Mouse (Mus musculus) heart, embryonic 15.5 days (tissue): ENCODE results near the gene Psma6. TPM values are rescaled to one million over a fixed set of nuclear protein-coding genes. Genes with fewer than 3 reads are reported as not detected.

ENCODE experiments used
- ATAC-seq: fragments of 200-750 bp; cut with Nextera tagmentation; replicated peaks from 2 replicates; pipeline ENCODE4 v1.8.0; 2017; ENCODE audit warnings: low read depth, moderate TSS enrichment; ENCODE audit not compliant: insufficient number of reproducible peaks, insufficient read depth, low FRiP score
- H3K27ac ChIP-seq: fragments of 300-500 bp; sonication (generic); 2 replicates; pipeline ENCODE4 v1.5.1; 2015; ENCODE audit warnings: mild to moderate bottlenecking, inconsistent platforms
- H3K27me3 ChIP-seq: fragments of 300-500 bp; sonication (generic); 2 replicates; pipeline ENCODE4 v1.6.1; 2015; ENCODE audit warnings: inconsistent platforms
- H3K36me3 ChIP-seq: fragments of 300-500 bp; sonication (generic); 2 replicates; pipeline ENCODE4 v1.6.1; 2015; ENCODE audit warnings: mild to moderate bottlenecking, inconsistent platforms
- H3K4me1 ChIP-seq: fragments of 300-500 bp; sonication (generic); replicated peaks from 2 replicates; pipeline ENCODE4 v1.6.1; 2015; ENCODE audit warnings: inconsistent platforms
- H3K4me2 ChIP-seq: fragments of 300-500 bp; sonication (generic); 2 replicates; pipeline ENCODE4 v1.6.1; 2015; ENCODE audit warnings: inconsistent platforms, mild to moderate bottlenecking, moderate library complexity
- H3K4me3 ChIP-seq: fragments of 300-500 bp; sonication (generic); 2 replicates; pipeline ENCODE4 v1.5.1; 2015; ENCODE audit warnings: mild to moderate bottlenecking, inconsistent platforms
- H3K9ac ChIP-seq: fragments of 300-500 bp; sonication (generic); 2 replicates; pipeline ENCODE4 v1.6.1; 2015; ENCODE audit warnings: mild to moderate bottlenecking, inconsistent platforms
- H3K9me3 ChIP-seq: fragments of 300-500 bp; sonication (generic); replicated peaks from 2 replicates; pipeline ENCODE4 v1.6.1; 2016; ENCODE audit warnings: inconsistent platforms
- WGBS: fragments of 180-500 bp; shearing (Covaris S2); methylation state at CpG from one replicate; pipeline ENCODE4 v1.1.7; 2015; ENCODE audit warnings: mixed read lengths; 5-methylcytosine and 5-hydroxymethylcytosine counted together
- polyA plus RNA-seq: library from polyadenylated mRNA; unstranded; fragments of >200 nt; fragmentation: Nextera tagmentation; extraction: Ambion mirVana; gene quantifications from 2 replicates; pipeline ENCODE4 v1.2.1, GENCODE M21; 2015

Gene Psma6
- polyA plus RNA-seq, 1 experiment from 2014 or later, result 302 TPM

DNA sequence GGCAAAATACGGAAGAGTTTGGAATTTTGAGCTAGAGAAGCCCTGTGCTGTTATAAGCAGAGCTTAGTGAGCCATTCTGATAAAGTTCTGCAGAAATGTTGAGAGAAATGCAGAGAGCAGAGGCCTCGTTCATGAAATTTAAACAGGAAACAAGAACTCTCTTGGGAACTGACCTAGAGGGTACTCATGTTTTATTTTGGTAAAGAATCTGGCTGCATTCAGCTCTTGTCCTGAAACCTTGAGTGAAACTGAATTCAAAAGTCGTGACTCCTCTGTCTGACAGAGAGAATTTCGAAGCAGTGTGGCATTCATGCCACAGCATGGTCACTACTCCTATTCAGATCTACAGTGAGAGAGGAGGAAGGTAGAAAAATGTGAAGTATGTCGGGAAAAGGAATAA lies 68.8 kb downstream of the Psma6 start:
- ATAC-seq, result no peak
- Histone ChIP-seq H3K9ac (no peak overlapping the region), H3K27me3 (no peaks in the 10 kb centered on the region), H3K36me3 (no peaks in the 10 kb centered on the region), H3K27ac (peak overlapping the region; percentile 36), H3K4me2 (no peak overlapping the region), H3K9me3 (no peaks in the 10 kb centered on the region), H3K4me3 (no peak overlapping the region), H3K4me1 (peaks cover 8% of the 10 kb centered on the region)
- WGBS, result 49% methylated on average over 5 of the region's 5 CpGs

DNA sequence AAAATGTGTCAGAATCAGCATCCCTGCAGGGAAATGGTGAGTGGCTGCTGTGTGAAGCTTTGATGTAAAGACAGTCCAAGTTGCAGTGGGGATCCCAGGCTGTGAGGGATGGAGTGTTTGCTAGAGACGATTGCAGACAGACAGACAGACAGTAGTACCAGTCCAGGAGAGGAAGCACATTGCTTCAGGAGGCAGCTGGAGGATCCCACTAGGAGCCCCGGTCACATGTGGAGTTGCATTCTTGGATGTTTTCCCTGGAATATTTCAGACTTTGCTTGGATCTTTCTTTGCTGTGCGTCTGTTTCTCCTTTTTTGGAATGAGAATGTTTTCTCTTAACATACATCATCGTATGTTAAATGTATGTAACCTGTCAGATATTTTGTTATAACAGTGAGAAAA lies 69.9 kb downstream of the Psma6 start:
- H3K36me3 ChIP-seq, result no peaks in the 10 kb centered on the region
- H3K9ac ChIP-seq, result no peak overlapping the region
- no peaks in the 10 kb centered on the region for H3K27me3 ChIP-seq
- no peak overlapping the region for H3K27ac ChIP-seq
- H3K4me3 ChIP-seq, result no peak overlapping the region
- no peak overlapping the region for H3K4me2 ChIP-seq
- ATAC-seq, result no peak
- H3K4me1 ChIP-seq, result peaks cover 6% of the 10 kb centered on the region
- 53% methylated on average over 4 of the region's 4 CpGs for WGBS
- no peaks in the 10 kb centered on the region for H3K9me3 ChIP-seq

DNA sequence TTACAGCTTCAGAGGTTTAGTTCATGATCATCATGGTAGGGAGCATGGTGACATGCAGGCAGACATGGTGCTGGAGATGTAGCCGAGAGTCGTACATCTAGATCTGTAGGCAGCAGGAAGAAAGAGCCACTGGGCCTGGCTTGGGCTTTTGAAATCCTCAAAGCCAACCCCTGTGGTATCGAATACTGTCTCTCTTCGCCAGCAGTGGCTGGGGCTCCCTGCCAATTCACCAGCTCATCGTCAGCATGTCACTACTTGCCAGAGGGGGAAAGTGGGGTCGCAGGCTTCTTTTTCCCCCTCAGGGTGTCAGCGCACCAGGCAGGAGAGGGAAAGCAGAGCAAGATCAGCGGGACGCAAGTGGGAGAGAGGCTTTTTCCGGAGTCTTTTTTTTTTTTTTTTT lies 71.2 kb downstream of the Psma6 start:
- H3K9ac ChIP-seq, result no peak overlapping the region
- H3K9me3 ChIP-seq, result no peaks in the 10 kb centered on the region
- no peak overlapping the region for H3K4me2 ChIP-seq
- no peak overlapping the region for H3K27ac ChIP-seq
- no peaks in the 10 kb centered on the region for H3K36me3 ChIP-seq
- WGBS, result 74% methylated on average over 10 of the region's 10 CpGs
- no peak overlapping the region for H3K4me3 ChIP-seq
- ATAC-seq, result no peak
- H3K4me1 ChIP-seq, result peaks cover 4% of the 10 kb centered on the region
- H3K27me3 ChIP-seq, result no peaks in the 10 kb centered on the region

DNA sequence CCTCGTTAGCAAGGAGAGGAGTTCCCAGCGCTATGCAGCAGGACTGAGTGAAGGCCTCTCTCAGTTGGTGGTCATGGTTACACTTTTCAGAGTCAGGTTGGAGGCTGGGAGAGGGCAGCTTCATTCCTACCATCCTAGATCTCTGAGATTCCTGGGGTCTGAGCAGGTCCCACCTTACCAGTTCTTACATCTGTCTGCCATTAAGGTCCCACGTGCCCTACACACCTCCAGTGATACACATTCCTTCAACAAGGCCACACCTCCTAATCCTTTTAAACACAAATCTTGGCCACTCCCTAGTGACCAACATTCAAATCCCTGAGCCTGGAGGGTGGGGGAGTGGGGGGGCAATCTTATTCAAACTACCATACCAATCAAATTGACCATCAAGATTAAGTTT lies 72.1 kb downstream of the Psma6 start:
- ATAC-seq, result no peak
- WGBS, result 75% methylated on average over 3 of the region's 3 CpGs
- Histone ChIP-seq H3K4me3 (no peak overlapping the region), H3K27me3 (no peaks in the 10 kb centered on the region), H3K36me3 (no peaks in the 10 kb centered on the region), H3K9me3 (no peaks in the 10 kb centered on the region), H3K9ac (no peak overlapping the region), H3K27ac (no peak overlapping the region), H3K4me1 (peaks cover 5% of the 10 kb centered on the region; the same call in 1 of the 2 replicates), H3K4me2 (no peak overlapping the region)

DNA sequence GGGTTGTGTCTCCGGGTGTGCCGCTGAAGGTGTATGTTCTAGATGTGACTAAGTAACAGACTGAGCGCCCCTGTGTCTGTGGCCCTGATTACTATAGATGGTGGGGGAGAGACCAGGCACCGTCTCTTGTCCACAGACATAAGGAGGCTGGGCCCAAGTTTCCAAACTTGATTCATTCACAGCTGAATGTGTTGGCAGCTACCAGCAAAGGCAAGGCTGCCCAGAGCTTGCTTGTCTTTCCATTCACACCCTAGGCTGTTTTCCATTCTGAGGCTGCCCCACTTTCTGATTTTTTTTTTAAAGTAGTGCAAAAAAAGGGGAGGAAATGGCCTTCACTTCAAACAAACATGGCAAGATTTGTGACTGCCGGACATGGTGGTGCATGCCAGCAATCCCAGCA lies 72.9 kb downstream of the Psma6 start:
- no peak for ATAC-seq
- 77% methylated on average over 5 of the region's 5 CpGs for WGBS
- H3K9me3 ChIP-seq, result no peaks in the 10 kb centered on the region
- H3K9ac ChIP-seq, result no peak overlapping the region
- no peak overlapping the region for H3K4me2 ChIP-seq
- no peak overlapping the region for H3K4me3 ChIP-seq
- H3K4me1 ChIP-seq, result peaks cover 11% of the 10 kb centered on the region
- no peak overlapping the region for H3K27ac ChIP-seq
- no peaks in the 10 kb centered on the region for H3K36me3 ChIP-seq
- H3K27me3 ChIP-seq, result no peaks in the 10 kb centered on the region

DNA sequence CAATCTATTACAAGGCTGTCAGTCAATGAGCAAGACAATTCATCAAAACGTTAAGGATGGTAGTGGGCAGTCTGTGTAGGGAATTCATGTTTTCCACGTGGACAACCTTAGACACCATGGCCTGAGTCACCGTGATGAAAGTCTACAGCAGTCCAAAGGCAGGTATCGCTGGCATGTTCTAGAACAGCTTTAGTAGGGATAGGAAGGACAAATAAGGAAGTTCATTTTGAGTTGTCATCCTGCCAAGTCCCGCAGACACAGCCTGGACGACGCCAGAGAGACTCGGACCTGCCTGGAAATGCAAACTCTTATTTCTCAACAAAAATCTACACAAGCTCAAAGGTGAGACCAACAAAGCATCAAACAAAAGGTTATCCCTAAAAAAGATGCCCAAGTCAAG lies 75.7 kb downstream of the Psma6 start:
- Histone ChIP-seq H3K9me3 (no peaks in the 10 kb centered on the region), H3K27me3 (no peaks in the 10 kb centered on the region), H3K4me2 (no peak overlapping the region), H3K4me1 (peaks cover 24% of the 10 kb centered on the region), H3K9ac (no peak overlapping the region), H3K4me3 (no peak overlapping the region), H3K27ac (no peak overlapping the region), H3K36me3 (no peaks in the 10 kb centered on the region)
- ATAC-seq, result no peak
- WGBS, result 53% methylated on average over 8 of the region's 8 CpGs

DNA sequence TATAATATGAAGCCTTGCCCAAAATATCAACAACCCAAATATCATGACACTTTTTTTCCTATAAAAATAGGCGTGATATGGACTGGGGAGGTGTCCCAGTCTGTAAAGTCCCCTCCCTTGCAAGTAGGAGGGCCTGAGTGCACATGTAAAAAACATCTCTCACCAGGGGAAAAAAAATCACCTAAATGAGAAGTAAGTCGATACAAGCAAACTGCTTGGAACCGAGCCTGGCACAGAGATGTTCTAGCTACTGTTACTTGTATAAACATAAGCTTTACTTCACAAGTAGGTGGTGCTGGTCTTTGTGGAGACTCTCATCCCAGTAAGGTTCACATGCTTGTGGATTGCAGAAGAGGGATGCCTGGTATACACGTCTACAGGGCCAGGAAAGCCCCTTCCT lies 76.9 kb downstream of the Psma6 start:
- H3K4me3 ChIP-seq, result no peak overlapping the region
- H3K4me2 ChIP-seq, result no peak overlapping the region
- peak overlapping the region; percentile 44; the same call in 1 of the 2 replicates for H3K27ac ChIP-seq
- no peaks in the 10 kb centered on the region for H3K27me3 ChIP-seq
- peaks cover 34% of the 10 kb centered on the region for H3K4me1 ChIP-seq
- no peak for ATAC-seq
- WGBS, result 49% methylated on average over 4 of the region's 4 CpGs
- no peaks in the 10 kb centered on the region for H3K9me3 ChIP-seq
- H3K36me3 ChIP-seq, result no peaks in the 10 kb centered on the region
- H3K9ac ChIP-seq, result no peak overlapping the region

DNA sequence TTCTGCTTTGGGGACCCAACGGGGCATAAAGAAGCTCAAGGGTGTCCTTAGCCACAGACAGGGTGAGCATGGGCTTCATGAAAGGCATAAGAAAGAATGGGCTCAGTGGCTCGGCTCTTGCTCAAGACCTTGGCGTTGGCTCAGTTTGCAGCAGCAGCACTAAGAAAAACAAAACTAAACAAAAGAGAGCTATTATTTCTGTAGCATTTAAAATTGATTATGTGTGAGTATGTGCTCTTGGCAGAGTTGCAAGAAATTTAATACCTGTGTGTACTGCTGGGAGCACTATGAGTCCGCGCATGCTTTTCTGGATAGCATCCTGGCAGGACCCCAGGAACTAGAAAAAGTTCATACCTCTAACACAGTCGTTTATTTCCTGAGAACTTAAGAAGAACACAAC lies 77.7 kb downstream of the Psma6 start:
- Histone ChIP-seq H3K9me3 (no peaks in the 10 kb centered on the region), H3K27ac (peak overlapping the region; percentile 44; the same call in 1 of the 2 replicates), H3K4me3 (no peak overlapping the region), H3K36me3 (no peaks in the 10 kb centered on the region), H3K9ac (no peak overlapping the region), H3K27me3 (no peaks in the 10 kb centered on the region), H3K4me2 (no peak overlapping the region), H3K4me1 (peaks cover 41% of the 10 kb centered on the region)
- ATAC-seq, result no peak
- WGBS, result 63% methylated on average over 6 of the region's 6 CpGs

DNA sequence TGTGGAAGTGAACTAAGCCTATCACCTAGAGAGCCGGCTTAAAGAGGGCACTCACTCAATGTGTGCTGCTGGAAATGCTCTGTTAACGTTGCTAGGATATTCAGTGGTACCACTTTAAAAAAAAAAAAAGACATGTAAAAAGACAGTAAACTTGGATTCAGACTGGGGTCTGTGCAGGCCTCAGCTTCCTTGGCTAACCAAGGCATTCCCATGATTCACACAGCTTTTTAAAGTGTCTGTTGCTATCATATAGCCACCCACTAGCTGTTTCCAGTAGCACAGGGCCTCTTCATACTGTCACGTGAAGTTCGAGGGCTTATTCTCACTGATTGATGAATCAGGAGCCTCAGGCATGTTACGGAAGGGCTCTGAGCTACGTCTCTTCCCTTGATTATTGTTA lies 78.4 kb downstream of the Psma6 start:
- H3K36me3 ChIP-seq, result no peaks in the 10 kb centered on the region
- 0 out of 2 replicates have a peak overlapping the region, but pooled peaks have one; percentile 44 for H3K27ac ChIP-seq
- H3K9ac ChIP-seq, result no peak overlapping the region
- H3K4me3 ChIP-seq, result no peak overlapping the region
- H3K27me3 ChIP-seq, result no peaks in the 10 kb centered on the region
- no peaks in the 10 kb centered on the region for H3K9me3 ChIP-seq
- ATAC-seq, result no peak
- no peak overlapping the region for H3K4me2 ChIP-seq
- WGBS, result 63% methylated on average over 6 of the region's 6 CpGs
- peaks cover 45% of the 10 kb centered on the region for H3K4me1 ChIP-seq

DNA sequence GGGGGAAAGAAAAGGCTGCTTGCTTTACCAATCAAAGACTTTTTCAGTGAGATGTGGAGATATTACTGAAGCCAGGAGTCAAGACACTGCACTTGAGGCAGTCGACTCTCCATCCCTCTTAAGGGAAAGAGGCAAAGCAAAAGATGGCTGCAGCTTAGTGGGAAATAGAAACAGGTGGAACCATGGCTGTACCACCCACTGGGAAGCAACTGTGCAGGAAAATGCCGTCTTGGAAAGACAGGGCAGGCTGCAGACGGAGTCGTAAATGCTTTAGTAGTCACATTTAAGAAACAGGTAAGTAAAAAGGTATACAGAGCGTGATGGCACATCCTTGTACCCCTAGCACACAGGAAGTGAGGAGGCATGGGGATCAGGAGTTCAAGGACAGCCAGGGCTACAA lies 79.1 kb downstream of the Psma6 start:
- ATAC-seq, result no peak
- no peak overlapping the region for H3K9ac ChIP-seq
- peaks cover 49% of the 10 kb centered on the region for H3K4me1 ChIP-seq
- H3K27ac ChIP-seq, result no peak overlapping the region
- H3K4me3 ChIP-seq, result no peak overlapping the region
- WGBS, result 87% methylated on average over 5 of the region's 5 CpGs
- H3K36me3 ChIP-seq, result no peaks in the 10 kb centered on the region
- no peak overlapping the region for H3K4me2 ChIP-seq
- no peaks in the 10 kb centered on the region for H3K27me3 ChIP-seq
- no peaks in the 10 kb centered on the region for H3K9me3 ChIP-seq

DNA sequence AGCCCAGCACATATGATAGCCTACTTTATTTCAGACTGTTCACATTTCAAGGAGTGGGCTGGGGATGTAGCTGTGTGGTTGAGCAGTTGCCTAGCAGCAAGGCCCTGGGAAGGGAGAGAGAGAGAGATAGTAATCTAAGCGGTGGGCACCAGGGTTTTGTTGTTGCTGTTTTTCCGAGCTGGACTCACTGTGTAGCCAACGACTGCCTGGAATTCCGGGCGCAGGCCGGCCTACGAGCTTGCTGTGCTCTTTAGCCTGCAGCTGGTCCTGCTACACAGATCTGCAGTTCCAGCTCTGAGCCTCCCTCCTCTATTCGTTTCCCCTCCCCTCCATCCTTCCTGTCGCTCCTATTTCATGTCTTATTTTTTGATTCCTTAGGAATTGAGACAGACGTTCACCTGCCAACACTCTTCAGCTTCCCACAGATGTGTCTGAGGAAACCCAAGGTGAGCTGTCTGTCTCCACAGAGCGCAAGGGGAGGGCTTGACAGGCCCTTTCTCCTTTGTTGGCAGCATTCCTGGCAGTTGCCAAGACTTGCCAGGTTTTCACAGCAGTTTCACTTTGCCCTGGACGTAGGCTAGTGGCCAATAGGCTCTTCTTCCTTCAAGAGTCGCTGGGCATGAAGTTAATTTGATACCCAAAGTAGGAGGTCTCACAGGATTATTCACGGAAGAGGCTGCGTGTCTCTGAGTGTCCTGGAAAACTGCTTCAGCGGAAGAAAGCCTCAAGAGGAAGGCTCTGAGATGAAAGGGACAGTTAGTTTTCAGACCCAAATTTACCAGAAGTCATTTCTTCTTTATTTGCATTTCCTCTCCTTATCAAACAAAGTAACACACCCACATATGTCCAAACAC lies 80.2 kb downstream of the Psma6 start:
- no peaks in the 10 kb centered on the region for H3K9me3 ChIP-seq
- H3K4me2 ChIP-seq, result peak overlapping the region; percentile 20; the same call in 1 of the 2 replicates
- peak overlapping the region; percentile 52 for H3K27ac ChIP-seq
- no peak overlapping the region for H3K9ac ChIP-seq
- H3K4me1 ChIP-seq, result peaks cover 52% of the 10 kb centered on the region
- WGBS, result 22% methylated on average over 16 of the region's 16 CpGs
- ATAC-seq, result peak; percentile 47; the same call in 1 of the 2 replicates
- H3K4me3 ChIP-seq, result no peak overlapping the region
- H3K36me3 ChIP-seq, result no peaks in the 10 kb centered on the region
- no peaks in the 10 kb centered on the region for H3K27me3 ChIP-seq

DNA sequence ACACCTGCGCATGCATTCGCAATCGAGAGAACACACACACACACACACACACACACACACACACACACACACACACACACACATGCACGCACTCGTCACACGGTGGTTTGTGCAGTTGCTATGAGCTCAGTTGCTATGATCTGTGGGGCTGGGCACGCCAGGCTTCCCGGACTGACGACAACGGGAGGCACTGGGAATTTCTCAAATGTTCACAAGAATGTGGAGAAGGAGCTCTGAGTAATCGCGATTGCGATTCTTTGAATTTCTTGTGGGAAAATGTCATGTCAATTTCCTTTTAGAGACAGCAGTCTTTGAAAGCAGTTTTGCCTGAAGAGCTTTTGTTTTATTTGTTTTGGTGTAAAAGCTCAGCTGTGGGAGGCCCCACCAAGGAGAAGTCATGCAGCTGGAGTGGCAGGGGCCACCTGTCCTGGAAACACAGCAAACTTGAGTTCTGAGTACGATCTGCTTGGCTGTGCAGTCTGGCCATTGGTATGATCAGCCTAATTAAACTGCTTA lies 80.9 kb downstream of the Psma6 start:
- Histone ChIP-seq H3K4me1 (peaks cover 52% of the 10 kb centered on the region), H3K27ac (peak overlapping the region; percentile 31; the same call in 1 of the 2 replicates), H3K4me3 (no peak overlapping the region)

More for the DNA sequence above, 80.9 kb downstream of the Psma6 start:
- WGBS, result 59% methylated on average over 14 of the region's 14 CpGs
- no peak; the same call in 1 of the 2 replicates for ATAC-seq
- Histone ChIP-seq H3K9me3 (no peaks in the 10 kb centered on the region), H3K27me3 (no peaks in the 10 kb centered on the region), H3K4me2 (peak overlapping the region; percentile 17; the same call in 1 of the 2 replicates), H3K36me3 (no peaks in the 10 kb centered on the region), H3K9ac (no peak overlapping the region)
